Comparison of ENCODE assay signal across 9 mouse cellular contexts in the genomic region with DNA sequence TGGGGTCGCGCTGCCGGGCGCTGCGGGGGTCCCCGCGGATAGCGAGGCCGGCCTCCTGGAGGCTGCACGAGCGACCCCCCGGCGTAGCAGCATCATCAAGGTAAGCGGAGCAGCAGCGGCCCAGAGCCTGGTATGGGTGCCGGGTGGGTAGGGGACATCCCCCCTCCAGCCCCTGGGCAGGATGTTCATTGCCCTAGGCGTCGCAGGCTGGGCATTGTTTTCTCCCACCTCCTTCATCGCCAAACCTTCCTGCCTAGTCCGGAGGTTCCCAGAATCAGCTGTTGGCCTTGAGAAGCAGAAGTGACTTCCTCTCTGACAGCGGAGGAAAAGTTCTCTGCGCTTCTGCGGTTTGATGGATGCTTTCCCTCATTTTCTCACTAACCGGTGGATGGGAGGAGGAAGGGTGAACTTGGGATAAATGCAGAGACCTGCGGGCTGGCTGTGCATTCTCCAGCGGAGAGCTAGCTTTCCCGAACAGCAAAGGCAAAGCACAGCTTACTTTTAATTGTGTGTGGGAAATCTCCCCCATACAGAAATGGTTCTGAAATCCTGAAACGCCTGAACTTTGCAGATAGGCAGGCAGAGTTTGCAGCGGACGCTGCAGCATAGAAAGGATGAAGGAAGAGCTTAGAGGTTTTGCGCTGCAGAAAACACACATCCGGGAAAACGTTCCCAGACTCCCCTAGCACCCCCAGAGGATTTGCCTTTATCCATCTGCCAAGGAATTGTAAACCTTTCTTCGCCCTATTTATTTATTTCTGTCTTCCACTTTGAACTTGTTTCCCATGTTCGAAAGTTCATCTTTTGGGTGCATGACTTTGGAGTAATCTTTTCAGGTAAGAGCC. TPM values are rescaled to one million over a fixed set of nuclear protein-coding genes. Genes with fewer than 3 reads are reported as not detected.
DNase-seq lines count a peak whose midpoint lies in the region; ATAC-seq and TF ChIP-seq lines count a peak whose summit lies in the region.
"Had no signal": no experiment of that assay in that cellular context is flagged by ENCODE, and none has a peak within 500 bp of the region (broad histone marks: within the 10 kb centered on the region; RNA-seq: fewer than 3 reads in every experiment).

No protein-coding gene starts in this region.

- DNase-seq in heart, adult 11 months: peak; percentile 95
- no peak for DNase-seq in heart, postnatal 25 days (ENCODE audit: low spot score)
- DNase-seq in adrenal gland, postnatal 25 days: peak; percentile 5
- DNase-seq in left cerebral cortex, adult 2 months (ENCODE audit: extremely low spot score in 1 of 2, low spot score in 2 of 2): peak; percentile 23 to 28
- DNase-seq in lung, postnatal 4 days: peak; percentile 24 to 44
- peak; percentile 31 for DNase-seq in stomach, postnatal 0 days (ENCODE audit: low spot score)

- 0 out of 2 replicates have a peak, but pooled peaks cover 2% of the 10 kb centered on the region for H3K9me3 ChIP-seq in hindbrain, embryonic 12.5 days (replicated peaks)
- H3K9me3 ChIP-seq in stomach, postnatal 0 days (ENCODE audit: control insufficient read depth, low read length): no peaks in the 10 kb centered on the region

- H3K4me3 ChIP-seq in embryonic fibroblast, embryonic 13.5 days (ENCODE audit: insufficient read depth, low read length): peak overlapping the region; percentile 66
- H3K4me3 ChIP-seq in hindbrain, embryonic 12.5 days: peak overlapping the region; percentile 77
- H3K4me3 ChIP-seq in left cerebral cortex, adult 2 months: peak overlapping the region; percentile 90
- H3K4me3 ChIP-seq in stomach, postnatal 0 days (ENCODE audit: low read depth, low read length): peak overlapping the region; percentile 74

- peaks cover 6% of the 10 kb centered on the region for H3K4me1 ChIP-seq in embryonic fibroblast, embryonic 13.5 days (ENCODE audit: control insufficient read depth, insufficient read depth, low read length)
- H3K4me1 ChIP-seq in hindbrain, embryonic 12.5 days: peaks cover 11% of the 10 kb centered on the region; the same call in 1 of the 2 replicates
- H3K4me1 ChIP-seq in stomach, postnatal 0 days (replicated peaks; ENCODE audit: control insufficient read depth, insufficient read depth): no peaks in the 10 kb centered on the region; the same call in 1 of the 2 replicates

- peak overlapping the region; percentile 98 for H3K4me2 ChIP-seq in hindbrain, embryonic 12.5 days (replicated peaks)
- peak overlapping the region; percentile 100 for H3K4me2 ChIP-seq in stomach, postnatal 0 days (replicated peaks; ENCODE audit: low read depth)

- TF ChIP-seq CTCF in embryonic fibroblast, embryonic 13.5 days (IDR thresholded peaks at IDR 0.05; ENCODE audit: borderline replicate concordance, insufficient read depth, low read length): no peak
- no peak for TF ChIP-seq CTCF in left cerebral cortex, adult 2 months (IDR thresholded peaks at IDR 0.05)
- TF ChIP-seq CTCF in stomach, postnatal 0 days (IDR thresholded peaks at IDR 0.05; ENCODE audit: low read depth): no peak

- 6% methylated on average over 28 of the region's 35 CpGs for WGBS in hindbrain, embryonic 12.5 days
- 2% methylated on average over 33 of the region's 35 CpGs for WGBS in stomach, postnatal 0 days

- peak overlapping the region; percentile 84 for H3K9ac ChIP-seq in hindbrain, embryonic 12.5 days
- peak overlapping the region; percentile 73 for H3K9ac ChIP-seq in stomach, postnatal 0 days (ENCODE audit: low read length)

- peak; percentile 17 for ATAC-seq in hindbrain, embryonic 12.5 days (ENCODE audit: low FRiP score)
- no peak for ATAC-seq in stomach, postnatal 0 days (ENCODE audit: low FRiP score, low TSS enrichment)

- no peak for TF ChIP-seq EP300 in stomach, postnatal 0 days (optimal IDR thresholded peaks at IDR 0.05)

- no peak for TF ChIP-seq POLR2A in embryonic fibroblast, embryonic 13.5 days (IDR thresholded peaks at IDR 0.05; ENCODE audit: low read depth, low read length)

- intact Hi-C loops in heart, postnatal 25 days (cut with DNase I): loop anchor here (10.0 kb wide), 1 partner anchor 168 kb away; no protein-coding TSS in a partner anchor
- intact Hi-C loops in left cerebral cortex, adult 2 months (cut with DNase I): loop anchor here (2.0 to 5.0 kb wide), 3 partner anchors 96 to 258 kb away; no protein-coding TSS in a partner anchor

- no peaks in the 10 kb centered on the region for H3K36me3 ChIP-seq in hindbrain, embryonic 12.5 days
- H3K36me3 ChIP-seq in stomach, postnatal 0 days (ENCODE audit: control insufficient read depth, insufficient read depth, low read length): no peaks in the 10 kb centered on the region

- 0 out of 2 replicates have a peak, but pooled peaks cover 5% of the 10 kb centered on the region for H3K27me3 ChIP-seq in hindbrain, embryonic 12.5 days
- H3K27me3 ChIP-seq in stomach, postnatal 0 days (ENCODE audit: control insufficient read depth, insufficient read depth, low read length): no peaks in the 10 kb centered on the region

- H3K27ac ChIP-seq in embryonic fibroblast, embryonic 13.5 days (ENCODE audit: insufficient read depth, low read length): no peak overlapping the region
- peak overlapping the region; percentile 60 for H3K27ac ChIP-seq in hindbrain, embryonic 12.5 days
- peak overlapping the region; percentile 91 for H3K27ac ChIP-seq in left cerebral cortex, adult 2 months
- peak overlapping the region; percentile 75 for H3K27ac ChIP-seq in stomach, postnatal 0 days (replicated peaks)

RNA-seq across cellular contexts. Expression of gene Plcl1, which starts 1.0 kb away (rescaled TPM):
- 1 to 10 TPM; 3.8 to 6.1 TPM for total RNA-seq in heart, postnatal 25 days (2021)
- 5.0 TPM in 2 replicates for total RNA-seq in adrenal gland, postnatal 25 days (2021)
- polyA plus RNA-seq in embryonic fibroblast, embryonic 13.5 days (2011; ENCODE audit: insufficient read length, low read depth, missing spikeins): 5.6 and 10.9 TPM in 2 replicates
- 5.2 and 5.5 TPM in 2 replicates for polyA plus RNA-seq in hindbrain, embryonic 12.5 days (2016; fragmentation: Nextera tagmentation; extraction: Ambion mirVana)
- total RNA-seq in left cerebral cortex, adult 2 months (2021): 10 to 100 TPM; 21.9 to 26.5 TPM
- 1.6 and 1.7 TPM in 2 replicates for polyA plus RNA-seq in stomach, postnatal 0 days (2015; fragmentation: Nextera tagmentation; extraction: Ambion mirVana)
- total RNA-seq: MEL had no signal

RNA-seq across cellular contexts. Expression of gene Boll, which starts 43.5 kb away (rescaled TPM):
- total RNA-seq in heart, postnatal 25 days (2021): not detected
- total RNA-seq in adrenal gland, postnatal 25 days (2021): 0.70 TPM in 1 of 2 replicates, not detected in the other
- not detected in 2 replicates for polyA plus RNA-seq in embryonic fibroblast, embryonic 13.5 days (2011; ENCODE audit: insufficient read length, low read depth, missing spikeins)
- 1.4 and 1.5 TPM in 2 replicates for polyA plus RNA-seq in hindbrain, embryonic 12.5 days (2016; fragmentation: Nextera tagmentation; extraction: Ambion mirVana)
- total RNA-seq in left cerebral cortex, adult 2 months (2021): not detected
- 0.08 and 0.13 TPM in 2 replicates for polyA plus RNA-seq in stomach, postnatal 0 days (2015; fragmentation: Nextera tagmentation; extraction: Ambion mirVana)
- total RNA-seq: MEL had no signal
